Mouse (Mus musculus): ENCODE measurements around the gene Lpp. TPM values are rescaled to one million over a fixed set of nuclear protein-coding genes. Genes with fewer than 3 reads are reported as not detected.

The Lpp gene
- polyA plus RNA-seq, 1 experiment from 2014 or later = 51.0 TPM

MicroRNAs encoded within 50 kb of the gene (microRNA counts, 519-probe panel; counts per million panel counts)
- 3,209 counts per million, percentile 77 among the panel's probes with 10 or more counts for microRNA mmu-miR-28

Small RNA genes within 50 kb of the gene (microRNA-seq; reads per million reads assigned to microRNA genes)
- gene Mir28a = 1,509 reads per million, percentile 79 among the genes with 10 or more reads in this experiment

Data from limb, embryonic 15.5 days (tissue).